Mouse (Mus musculus): ENCODE results near the gene Pate2. TPM values are rescaled to one million over a fixed set of nuclear protein-coding genes. Genes with fewer than 3 reads are reported as not detected.
"Not testable (repeated sequence)": the region's sequence is repeated elsewhere in the genome, so short reads cannot be mapped to it uniquely, and the experiment has no call there.

Pate2 gene
- polyA plus RNA-seq, 1 experiment from 2014 or later = 0.72 TPM

GRCm38 (mm10) chr9:35616784-35617183 is 46.7 kb downstream of the Pate2 start:
- 61% methylated on average over 2 of the region's 2 CpGs for WGBS
- H3K9me3 ChIP-seq (ENCODE audit: control insufficient read depth, low read length); H3K36me3 ChIP-seq (ENCODE audit: control insufficient read depth, insufficient read depth, low read length); ATAC-seq (ENCODE audit: low read depth); H3K4me2 ChIP-seq (ENCODE audit: low read depth, low read length); H3K4me1 ChIP-seq (replicated peaks; ENCODE audit: control insufficient read depth, insufficient read depth, low read length); H3K27me3 ChIP-seq (ENCODE audit: control insufficient read depth, insufficient read depth, low read depth, low read length); H3K27ac ChIP-seq (ENCODE audit: low read length); H3K4me3 ChIP-seq (ENCODE audit: low read length); H3K9ac ChIP-seq (ENCODE audit: low read length): not testable (repeated sequence)

GRCm38 (mm10) chr9:35632981-35633380 is 62.9 kb downstream of the Pate2 start:
- H3K36me3 ChIP-seq (ENCODE audit: control insufficient read depth, insufficient read depth, low read length) = no peaks in the 10 kb centered on the region
- no peaks in the 10 kb centered on the region for H3K27me3 ChIP-seq (ENCODE audit: control insufficient read depth, insufficient read depth, low read depth, low read length)
- H3K9ac ChIP-seq (ENCODE audit: low read length) = no peak overlapping the region
- no peaks in the 10 kb centered on the region for H3K4me1 ChIP-seq (replicated peaks; ENCODE audit: control insufficient read depth, insufficient read depth, low read length)
- no peaks in the 10 kb centered on the region for H3K9me3 ChIP-seq (ENCODE audit: control insufficient read depth, low read length)
- no peak overlapping the region for H3K4me3 ChIP-seq (ENCODE audit: low read length)
- no peak overlapping the region for H3K27ac ChIP-seq (ENCODE audit: low read length)
- WGBS = 79% methylated on average over 1 of the region's 1 CpGs
- no peak overlapping the region for H3K4me2 ChIP-seq (ENCODE audit: low read depth, low read length)
- no peak for ATAC-seq (ENCODE audit: low read depth)

GRCm38 (mm10) chr9:35648102-35648501 is 78.0 kb downstream of the Pate2 start, which contains the start of gene Pate3:
Pate3 (minus strand) TSS chr9:35648202.
- Histone ChIP-seq H3K27ac (ENCODE audit: low read length) (no peak within 1 kb of the TSS), H3K9ac (ENCODE audit: low read length) (no peak within 1 kb of the TSS), H3K4me3 (ENCODE audit: low read length) (no peak within 1 kb of the TSS), H3K4me2 (ENCODE audit: low read depth, low read length) (no peak within 1 kb of the TSS), H3K4me1 (replicated peaks; ENCODE audit: control insufficient read depth, insufficient read depth, low read length) (no peaks in the 10 kb centered on the region), H3K27me3 (ENCODE audit: control insufficient read depth, insufficient read depth, low read depth, low read length) (no peaks in the 10 kb centered on the region), H3K9me3 (ENCODE audit: control insufficient read depth, low read length) (no peaks in the 10 kb centered on the region), H3K36me3 (ENCODE audit: control insufficient read depth, insufficient read depth, low read length) (no peaks in the 10 kb centered on the region)
- ATAC-seq (ENCODE audit: low read depth) = no peak
- WGBS = 56% methylated on average over 1 of the region's 1 CpGs

GRCm38 (mm10) chr9:35673557-35673956 is 103.5 kb downstream of the Pate2 start:
- ATAC-seq (ENCODE audit: low read depth) = no peak
- Histone ChIP-seq H3K27me3 (ENCODE audit: control insufficient read depth, insufficient read depth, low read depth, low read length) (no peaks in the 10 kb centered on the region), H3K9me3 (ENCODE audit: control insufficient read depth, low read length) (no peaks in the 10 kb centered on the region), H3K27ac (ENCODE audit: low read length) (no peak overlapping the region), H3K36me3 (ENCODE audit: control insufficient read depth, insufficient read depth, low read length) (no peaks in the 10 kb centered on the region), H3K9ac (ENCODE audit: low read length) (no peak overlapping the region), H3K4me1 (replicated peaks; ENCODE audit: control insufficient read depth, insufficient read depth, low read length) (no peaks in the 10 kb centered on the region), H3K4me3 (ENCODE audit: low read length) (no peak overlapping the region), H3K4me2 (ENCODE audit: low read depth, low read length) (no peak overlapping the region)
- 72% methylated on average over 2 of the region's 2 CpGs for WGBS

- Histone ChIP-seq H3K4me2 (ENCODE audit: low read depth, low read length) (no peak within 1 kb of the TSS), H3K9ac (ENCODE audit: low read length) (no peak within 1 kb of the TSS), H3K4me3 (ENCODE audit: low read length) (no peak within 1 kb of the TSS), H3K9me3 (ENCODE audit: control insufficient read depth, low read length) (no peaks in the 10 kb centered on the region), H3K4me1 (replicated peaks; ENCODE audit: control insufficient read depth, insufficient read depth, low read length) (no peaks in the 10 kb centered on the region), H3K36me3 (ENCODE audit: control insufficient read depth, insufficient read depth, low read length) (no peaks in the 10 kb centered on the region), H3K27ac (ENCODE audit: low read length) (no peak within 1 kb of the TSS), H3K27me3 (ENCODE audit: control insufficient read depth, insufficient read depth, low read depth, low read length) (no peaks in the 10 kb centered on the region)
- ATAC-seq (ENCODE audit: low read depth) = no peak
- WGBS = 21% methylated on average over 1 of the region's 1 CpGs
Measured at GRCm38 (mm10) chr9:35687013-35687412, 116.9 kb downstream of the Pate2 start, which contains the start of gene Pate1. Pate1 (minus strand) TSS chr9:35687390.

- Histone ChIP-seq H3K9me3 (ENCODE audit: control insufficient read depth, low read length) (no peaks in the 10 kb centered on the region), H3K4me2 (ENCODE audit: low read depth, low read length) (no peak overlapping the region), H3K9ac (ENCODE audit: low read length) (no peak overlapping the region), H3K4me3 (ENCODE audit: low read length) (no peak overlapping the region), H3K36me3 (ENCODE audit: control insufficient read depth, insufficient read depth, low read length) (no peaks in the 10 kb centered on the region), H3K4me1 (replicated peaks; ENCODE audit: control insufficient read depth, insufficient read depth, low read length) (no peaks in the 10 kb centered on the region), H3K27ac (ENCODE audit: low read length) (no peak overlapping the region), H3K27me3 (ENCODE audit: control insufficient read depth, insufficient read depth, low read depth, low read length) (no peaks in the 10 kb centered on the region)
- ATAC-seq (ENCODE audit: low read depth) = no peak
Measured at GRCm38 (mm10) chr9:35691924-35692323, 121.8 kb downstream of the Pate2 start.

GRCm38 (mm10) chr9:35707265-35707664 is 137.2 kb downstream of the Pate2 start:
- Histone ChIP-seq H3K9me3 (ENCODE audit: control insufficient read depth, low read length) (no peaks in the 10 kb centered on the region), H3K4me1 (replicated peaks; ENCODE audit: control insufficient read depth, insufficient read depth, low read length) (no peaks in the 10 kb centered on the region), H3K9ac (ENCODE audit: low read length) (no peak overlapping the region), H3K36me3 (ENCODE audit: control insufficient read depth, insufficient read depth, low read length) (no peaks in the 10 kb centered on the region), H3K27ac (ENCODE audit: low read length) (no peak overlapping the region), H3K4me3 (ENCODE audit: low read length) (no peak overlapping the region), H3K27me3 (ENCODE audit: control insufficient read depth, insufficient read depth, low read depth, low read length) (no peaks in the 10 kb centered on the region), H3K4me2 (ENCODE audit: low read depth, low read length) (no peak overlapping the region)
- ATAC-seq (ENCODE audit: low read depth) = no peak

Other genes with a start within 250 kb of the Pate2 start
- 3.2 and 3.6 TPM in 2 replicates for gene Cdon, start 149.2 kb upstream of the Pate2 start, polyA plus RNA-seq (2015; fragmentation: Nextera tagmentation; extraction: Ambion mirVana)
- not detected in 2 replicates for gene Gm1113, start 52.0 kb upstream of the Pate2 start, polyA plus RNA-seq (2015; fragmentation: Nextera tagmentation; extraction: Ambion mirVana)
- 0.67 and 0.77 TPM in 2 replicates for gene Ddx25, start 11.8 kb upstream of the Pate2 start, polyA plus RNA-seq (2015; fragmentation: Nextera tagmentation; extraction: Ambion mirVana)
- 13.9 and 14.1 TPM in 2 replicates for gene Pus3, start 11.7 kb upstream of the Pate2 start, polyA plus RNA-seq (2015; fragmentation: Nextera tagmentation; extraction: Ambion mirVana)
- gene Hyls1, start 114 bp downstream of the Pate2 start, polyA plus RNA-seq (2015; fragmentation: Nextera tagmentation; extraction: Ambion mirVana) = 24.1 and 25.1 TPM in 2 replicates
- not detected in 2 replicates for gene Pate4, start 41.7 kb downstream of the Pate2 start, polyA plus RNA-seq (2015; fragmentation: Nextera tagmentation; extraction: Ambion mirVana)
- not detected in 2 replicates for gene Pate3, start 77.9 kb downstream of the Pate2 start, polyA plus RNA-seq (2015; fragmentation: Nextera tagmentation; extraction: Ambion mirVana)
- not detected in 2 replicates for gene Pate1, start 117.1 kb downstream of the Pate2 start, polyA plus RNA-seq (2015; fragmentation: Nextera tagmentation; extraction: Ambion mirVana)
- not detected in 2 replicates for gene Gm17677, start 170.8 kb downstream of the Pate2 start, polyA plus RNA-seq (2015; fragmentation: Nextera tagmentation; extraction: Ambion mirVana)
- not detected in 2 replicates for gene Gm17727, start 207.8 kb downstream of the Pate2 start, polyA plus RNA-seq (2015; fragmentation: Nextera tagmentation; extraction: Ambion mirVana)
- not detected in 2 replicates for gene Gm27235, start 219.8 kb downstream of the Pate2 start, polyA plus RNA-seq (2015; fragmentation: Nextera tagmentation; extraction: Ambion mirVana)
- gene D730048I06Rik, start 219.8 kb downstream of the Pate2 start, polyA plus RNA-seq (2015; fragmentation: Nextera tagmentation; extraction: Ambion mirVana) = not detected in 2 replicates